Mouse (Mus musculus): ENCODE results near the gene Atp2b4.

DNA sequence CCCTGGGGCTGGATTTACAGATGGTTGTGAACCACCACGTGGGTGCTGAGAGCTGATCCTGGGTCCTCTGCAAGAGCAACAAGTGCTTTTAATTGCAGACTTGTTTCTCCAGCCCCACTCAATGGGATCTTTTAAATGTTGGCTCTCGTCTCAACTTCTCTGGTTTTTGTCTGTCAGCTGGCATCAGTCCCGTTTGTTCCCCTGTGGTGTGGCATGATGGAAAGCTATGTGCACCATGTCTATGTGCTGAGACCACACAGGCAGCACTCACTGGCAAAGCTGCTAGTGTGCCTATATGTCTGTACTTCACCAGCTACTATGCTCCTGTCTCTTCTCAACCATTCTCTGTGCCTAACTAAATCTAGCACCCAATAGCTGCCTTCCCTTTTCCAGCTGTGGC is 82.5 kb downstream of the Atp2b4 start:
- no peak for TF ChIP-seq CTCF (IDR thresholded peaks at IDR 0.05)
- no peak for TF ChIP-seq EP300 (IDR thresholded peaks at IDR 0.05; ENCODE audit: insufficient read depth, low read depth, low read length)
